Mouse (Mus musculus) liver, adult 2 months (tissue): ENCODE data around the gene Naa40.

Experiments
- CTCF ChIP-seq: fragments of 200-500 bp; IDR thresholded peaks from 2 replicates; pipeline ENCODE4 v1.5.1; 2011; ENCODE audit warnings: low read depth, low read length, control low read depth
- POLR2A ChIP-seq: fragments of 200-500 bp; IDR thresholded peaks from 2 replicates; pipeline ENCODE4 v1.6.1; 2011; ENCODE audit warnings: low read length, control low read depth; ENCODE audit not compliant: insufficient read depth; ENCODE audit errors: extremely low read depth

DNA sequence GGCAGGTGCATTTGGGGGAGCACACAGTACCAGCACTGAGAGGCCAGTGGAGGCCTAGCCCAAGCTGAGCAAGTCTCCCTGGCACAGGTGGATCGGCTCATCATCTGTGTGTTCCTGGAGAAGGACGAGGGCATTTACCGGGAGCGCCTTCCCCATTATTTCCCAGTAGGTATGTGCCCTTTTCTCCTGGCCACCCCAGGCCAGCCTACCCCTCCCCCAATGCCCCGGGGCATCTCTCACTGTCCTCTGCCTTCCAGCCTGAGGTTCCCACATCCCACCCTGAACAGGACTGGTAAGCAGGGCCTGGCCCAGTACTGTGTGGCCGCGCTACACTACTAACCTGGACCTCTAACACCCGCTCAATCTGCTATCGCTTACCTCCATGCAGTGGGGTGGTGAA lies 43.5 kb downstream of the Naa40 start:
- no peak for TF ChIP-seq POLR2A
- no peak for TF ChIP-seq CTCF
